In the genomic region with DNA sequence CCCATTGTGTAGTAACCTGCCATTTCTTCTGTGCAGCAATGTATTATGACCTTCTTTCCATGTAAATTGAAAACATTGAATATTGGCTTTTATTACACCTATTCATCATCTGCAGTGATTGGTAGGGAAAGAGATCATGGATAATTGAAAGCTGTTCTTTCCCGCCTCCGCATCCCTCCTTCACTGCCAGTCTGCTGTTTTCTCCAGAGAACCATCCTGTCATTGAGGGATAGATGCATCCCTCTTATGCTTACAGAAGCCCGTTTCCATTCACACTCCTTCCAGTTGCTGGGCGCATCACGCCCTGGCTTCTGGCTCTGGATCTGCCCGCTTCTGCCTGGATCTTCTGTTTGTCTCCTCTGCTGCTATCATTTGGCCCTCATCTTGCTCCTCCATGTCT, we compare ENCODE assay signal across 19 mouse cellular contexts.
DNase-seq lines count a peak whose midpoint lies in the region; ATAC-seq lines count a peak whose summit lies in the region.
"Had no signal": no experiment of that assay in that cellular context is flagged by ENCODE, and none has a peak within 500 bp of the region (broad histone marks: within the 10 kb centered on the region; RNA-seq: fewer than 3 reads in every experiment).

No protein-coding gene starts in this region.

- H3K9me3 ChIP-seq in hindbrain, embryonic 16.5 days (ENCODE audit: control insufficient read depth, low read length), result no peaks in the 10 kb centered on the region
- H3K9me3 ChIP-seq in hindbrain, embryonic 14.5 days (ENCODE audit: control insufficient read depth, low read length), result no peaks in the 10 kb centered on the region
- H3K9me3 ChIP-seq: embryonic facial prominence, embryonic 13.5 days; forebrain, embryonic 12.5 days; heart, embryonic 15.5 days; hindbrain, embryonic 10.5 days; intestine, embryonic 15.5 days had no signal

- no peaks in the 10 kb centered on the region for H3K4me1 ChIP-seq in hindbrain, embryonic 16.5 days (ENCODE audit: control insufficient read depth, insufficient read depth, low read depth, low read length)
- H3K4me1 ChIP-seq in hindbrain, embryonic 14.5 days (replicated peaks; ENCODE audit: control insufficient read depth, insufficient read depth, low read length), result 0 out of 2 replicates have a peak, but pooled peaks cover 4% of the 10 kb centered on the region

- peak; percentile 37; the same call in 1 of the 2 replicates for ATAC-seq in hindbrain, embryonic 16.5 days
- ATAC-seq in hindbrain, embryonic 14.5 days (ENCODE audit: low FRiP score), result no peak
- ATAC-seq: forebrain, embryonic 16.5 days; intestine, embryonic 15.5 days had no signal

- no peak overlapping the region for H3K9ac ChIP-seq in hindbrain, embryonic 16.5 days (ENCODE audit: low read depth, low read length)
- no peak overlapping the region for H3K9ac ChIP-seq in hindbrain, embryonic 14.5 days
- H3K9ac ChIP-seq: embryonic facial prominence, embryonic 13.5 days; forebrain, embryonic 12.5 days; heart, embryonic 15.5 days; intestine, embryonic 15.5 days had no signal

- no peaks in the 10 kb centered on the region for H3K27me3 ChIP-seq in hindbrain, embryonic 16.5 days (replicated peaks; ENCODE audit: control insufficient read depth, insufficient read depth, low read length)
- no peaks in the 10 kb centered on the region for H3K27me3 ChIP-seq in hindbrain, embryonic 14.5 days (ENCODE audit: control insufficient read depth, insufficient read depth, low read length)
- H3K27me3 ChIP-seq: CH12.LX; embryonic facial prominence, embryonic 13.5 days; forebrain, embryonic 12.5 days; heart, embryonic 15.5 days; intestine, embryonic 15.5 days had no signal

- 68% methylated on average over 6 of the region's 6 CpGs for WGBS in hindbrain, embryonic 16.5 days
- 75% methylated on average over 6 of the region's 6 CpGs for WGBS in hindbrain, embryonic 14.5 days

- no peak overlapping the region for H3K4me2 ChIP-seq in hindbrain, embryonic 16.5 days (ENCODE audit: low read length)
- H3K4me2 ChIP-seq in hindbrain, embryonic 14.5 days (replicated peaks), result no peak overlapping the region
- H3K4me2 ChIP-seq: embryonic facial prominence, embryonic 13.5 days; forebrain, embryonic 12.5 days; heart, embryonic 15.5 days; intestine, embryonic 15.5 days had no signal

- H3K36me3 ChIP-seq in hindbrain, embryonic 16.5 days (ENCODE audit: control insufficient read depth, insufficient read depth, low read length), result no peaks in the 10 kb centered on the region
- H3K36me3 ChIP-seq in hindbrain, embryonic 14.5 days (replicated peaks; ENCODE audit: control insufficient read depth, insufficient read depth), result peaks cover 4% of the 10 kb centered on the region; the same call in 1 of the 2 replicates
- H3K36me3 ChIP-seq: hindbrain, embryonic 10.5 days; intestine, embryonic 15.5 days had no signal

- no peak for DNase-seq in hindbrain, embryonic 14.5 days (ENCODE audit: low spot score)
- peak; percentile 33 for DNase-seq in brain, adult 2 months (ENCODE audit: low read depth, low spot score)
- DNase-seq in layer of hippocampus, adult 18-20 months (ENCODE audit: low spot score in 2 of 2), result peak; percentile 47 to 81
- DNase-seq in layer of hippocampus, adult 9-11 months, result peak; percentile 57
- DNase-seq in lung, postnatal 36 days, result no peak
- DNase-seq: adrenal gland, adult 8-10 months; adrenal gland, postnatal 36 days; cerebellum, adult 11 months; cerebellum, adult 9-10 months; cerebellum, postnatal 25 days; gastrocnemius, postnatal 25 days had no signal

- no peak overlapping the region for H3K27ac ChIP-seq in hindbrain, embryonic 16.5 days (ENCODE audit: low read depth, low read length)
- H3K27ac ChIP-seq in hindbrain, embryonic 14.5 days, result no peak overlapping the region
- H3K27ac ChIP-seq: embryonic facial prominence, embryonic 13.5 days; forebrain, embryonic 12.5 days; heart, embryonic 15.5 days; hindbrain, embryonic 10.5 days; intestine, embryonic 15.5 days had no signal

- no peak overlapping the region for H3K4me3 ChIP-seq in hindbrain, embryonic 16.5 days (ENCODE audit: low read length)
- no peak overlapping the region for H3K4me3 ChIP-seq in hindbrain, embryonic 14.5 days (replicated peaks; ENCODE audit: low read length)
- H3K4me3 ChIP-seq: embryonic facial prominence, embryonic 13.5 days; forebrain, embryonic 12.5 days; heart, embryonic 15.5 days; hindbrain, embryonic 10.5 days; intestine, embryonic 15.5 days had no signal

Comparison
In these comparisons a context has a peak if more than half of its experiments do, and no peak if none do; other contexts are left out.
1. DNase-seq: peak in brain, adult 2 months (single experiment), layer of hippocampus, adult 18-20 months (2 of 2) and layer of hippocampus, adult 9-11 months (single experiment); none in hindbrain, embryonic 14.5 days (single experiment) and lung, postnatal 36 days (single experiment).